Mouse (Mus musculus) c-Kit-positive CD71-negative TER-119-negative erythroid progenitor cells, embryonic 14.5 days (primary cell): ENCODE measurements around the gene Slc1a1.

Source experiments
- DNase-seq: peaks from one replicate; pipeline ENCODE4 v3.0.0-alpha.2; 2013; ENCODE audit warnings: low read depth

Gene Slc1a1

GRCm38 (mm10) chr19:28915602-28916250, 80.9 kb downstream of the Slc1a1 start:
- DNase-seq = no peak

GRCm38 (mm10) chr19:28916492-28916891, 81.6 kb downstream of the Slc1a1 start:
- no peak for DNase-seq

GRCm38 (mm10) chr19:28917839-28918238, 83.0 kb downstream of the Slc1a1 start:
- DNase-seq = no peak

- no peak for DNase-seq
Observed at GRCm38 (mm10) chr19:28926366-28926765, 91.5 kb downstream of the Slc1a1 start.

- DNase-seq = no peak
Observed at GRCm38 (mm10) chr19:28927396-28927795, 92.5 kb downstream of the Slc1a1 start.

- DNase-seq = no peak
Observed at GRCm38 (mm10) chr19:28929034-28929433, 94.2 kb downstream of the Slc1a1 start.

GRCm38 (mm10) chr19:28934897-28935296, 100.0 kb downstream of the Slc1a1 start:
- DNase-seq = no peak

- no peak for DNase-seq
Observed at GRCm38 (mm10) chr19:28940135-28940874, 105.5 kb downstream of the Slc1a1 start.

GRCm38 (mm10) chr19:28941271-28941670, 106.4 kb downstream of the Slc1a1 start:
- no peak for DNase-seq

- DNase-seq = no peak
Observed at GRCm38 (mm10) chr19:28946782-28947181, 111.9 kb downstream of the Slc1a1 start.

GRCm38 (mm10) chr19:28947311-28947710, 112.5 kb downstream of the Slc1a1 start:
- DNase-seq = no peak

GRCm38 (mm10) chr19:28951251-28951650, 116.4 kb downstream of the Slc1a1 start:
- no peak for DNase-seq

- DNase-seq = no peak
Observed at GRCm38 (mm10) chr19:28963113-28963512, 128.3 kb downstream of the Slc1a1 start.

- DNase-seq = no peak
Observed at GRCm38 (mm10) chr19:28963513-28963841, 128.6 kb downstream of the Slc1a1 start.
